8 mouse cellular contexts compared by ENCODE assay signal in the genomic region with DNA sequence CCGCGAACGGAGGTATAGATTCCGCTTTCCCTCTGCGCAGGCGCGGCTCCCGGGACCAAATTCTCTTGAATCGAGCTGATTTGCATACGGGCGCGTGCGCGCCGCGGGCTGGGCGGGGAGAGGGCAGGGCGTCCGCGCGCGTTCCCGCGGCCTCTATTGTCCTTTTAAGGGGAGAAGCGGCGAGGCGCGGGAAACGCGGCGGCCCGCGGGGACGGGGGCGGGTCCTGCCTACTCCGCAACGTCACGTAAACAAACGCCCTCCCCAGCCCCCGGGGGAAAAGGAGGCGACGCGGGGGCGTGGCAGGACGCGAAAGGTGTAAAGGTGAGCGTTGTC. TPM values are rescaled to one million over a fixed set of nuclear protein-coding genes. Genes with fewer than 3 reads are reported as not detected.
A peak's percentile ranks its signal among the peaks of the same experiment; 100 is the strongest.
DNase-seq lines count a peak whose midpoint lies in the region; ATAC-seq lines count a peak whose summit lies in the region.

A gene (minus strand): TSS at position 59 of the 334 bp plus-strand sequence.

- peak; percentile 92 for DNase-seq in adipocyte (ENCODE audit: low spot score)
- peak; percentile 98 for DNase-seq in embryo, embryonic 10 days (ENCODE audit: low spot score)
- peak; percentile 95 for DNase-seq in gastrocnemius, postnatal 10 days
- DNase-seq in induced T-regulatory cell, adult 2 months (ENCODE audit: low read depth), result peak; percentile 99
- peak; percentile 85 to 96 for DNase-seq in left cerebral cortex, adult 9 months (ENCODE audit: low spot score in 2 of 2)
- DNase-seq in right cerebral cortex, postnatal 14 days, result peak; percentile 94
- peak; percentile 97 to 98 for DNase-seq in urinary bladder, postnatal 36 days (ENCODE audit: low spot score in 2 of 2)

- peak; percentile 76 for ATAC-seq in megakaryocyte progenitor cell, adult 5-6 weeks (replicated peaks; ENCODE audit: poor library complexity)

RNA-seq across cellular contexts. Expression of the gene that starts here (rescaled TPM):
- 1 to 10 TPM; 4.0 to 6.4 TPM for total RNA-seq in gastrocnemius, postnatal 10 days (2021)
- 43.3 and 43.6 TPM in 2 replicates for total RNA-seq in megakaryocyte progenitor cell, adult 5-6 weeks (2015)
- total RNA-seq in megakaryocyte progenitor cell, adult 5-6 weeks (2017), result 97.8 and 122 TPM in 2 replicates

Comparison
In these comparisons a context has a peak if more than half of its experiments do, and no peak if none do; other contexts are left out.
1. Peak in every context shown above with its lines: DNase-seq and ATAC-seq.
2. RNA of the gene that starts here (total RNA-seq): 43.3 to 122 TPM in megakaryocyte progenitor cell, adult 5-6 weeks; 4.0 to 6.4 TPM in gastrocnemius, postnatal 10 days; every median in the first group is over 4 times any median in the second.